Mouse (Mus musculus) c-Kit-positive CD71-positive TER-119-positive erythroid progenitor cells, embryonic 14.5 days (primary cell): ENCODE data around the gene Tmprss11g.

Source experiments
- DNase-seq: peaks from one replicate; pipeline ENCODE4 v3.0.0-alpha.2; 2013; ENCODE audit warnings: low spot score

The Tmprss11g gene

GRCm38 (mm10) chr5:86518500-86518899, at the start of gene Tmprss11g:
TSS of gene Tmprss11g (minus strand) at chr5:86518600.
- DNase-seq: no peak

DNA sequence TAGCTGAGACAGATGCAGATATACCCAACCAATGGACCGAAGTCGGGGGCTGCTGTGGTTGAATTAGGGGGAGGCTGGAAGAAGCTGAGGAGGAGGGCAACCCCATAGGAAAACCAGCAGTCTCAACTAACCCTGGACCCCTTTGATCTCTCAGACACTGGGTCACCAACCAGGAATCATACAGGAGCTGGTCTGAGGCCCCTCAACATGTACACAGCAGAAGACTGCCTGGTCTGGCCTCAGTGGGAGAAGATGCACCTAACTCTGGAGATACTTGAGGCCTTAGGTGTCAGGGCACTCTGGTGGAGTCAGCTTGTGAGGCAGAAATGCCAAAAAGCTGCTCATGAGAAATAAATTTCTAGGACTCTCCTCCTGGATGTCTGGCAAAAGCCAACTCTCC, 28.3 kb upstream of the Tmprss11g start:
- DNase-seq: no peak

DNA sequence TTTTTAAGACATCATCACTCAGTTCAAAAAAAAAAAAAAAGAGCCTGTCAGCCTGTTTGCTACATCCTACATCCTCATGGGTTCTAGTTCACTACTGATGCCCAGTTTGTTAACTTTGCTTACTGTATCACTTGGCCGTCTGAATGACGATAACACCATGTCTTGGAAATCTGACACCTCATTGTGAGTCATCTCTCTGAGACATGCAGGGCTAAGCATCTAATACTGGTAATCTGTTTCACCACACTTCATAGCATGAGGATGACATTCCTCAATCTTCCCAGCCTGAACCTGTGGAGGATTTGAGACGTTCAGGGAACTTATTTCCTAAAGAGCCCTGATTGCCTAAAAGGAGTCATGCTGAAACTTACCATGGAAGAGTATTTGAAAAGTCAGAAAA, 22.2 kb upstream of the Tmprss11g start:
- no peak for DNase-seq

DNA sequence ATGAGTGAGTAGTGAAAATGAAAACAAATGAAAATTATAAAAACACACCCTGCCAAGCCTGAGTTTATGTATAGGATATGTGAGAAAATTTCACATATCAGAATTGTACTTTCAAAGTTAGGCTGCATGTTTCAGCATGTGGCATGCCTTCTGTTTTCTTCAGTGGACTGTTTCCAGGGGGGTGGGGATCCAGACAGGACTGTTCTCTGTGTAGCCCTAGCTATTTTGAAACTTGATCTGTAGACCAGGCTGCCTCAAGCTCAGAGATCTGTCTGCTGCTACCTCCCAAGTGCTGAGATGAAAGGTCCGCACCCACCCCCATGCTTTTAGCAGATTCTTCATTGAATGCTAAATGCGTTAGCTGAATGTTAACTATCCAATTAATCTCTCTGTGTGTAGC, 10.3 kb upstream of the Tmprss11g start:
- DNase-seq: no peak

- no peak for DNase-seq
Observed at GRCm38 (mm10) chr5:86511538-86511937, 6.9 kb downstream of the Tmprss11g start.

- no peak for DNase-seq
Observed at GRCm38 (mm10) chr5:86493453-86493852, 24.9 kb downstream of the Tmprss11g start.

GRCm38 (mm10) chr5:86482562-86482961, 35.8 kb downstream of the Tmprss11g start:
- no peak for DNase-seq

- no peak for DNase-seq
Observed at GRCm38 (mm10) chr5:86482031-86482430, 36.4 kb downstream of the Tmprss11g start.

- no peak for DNase-seq
Observed at GRCm38 (mm10) chr5:86473859-86474258, 44.5 kb downstream of the Tmprss11g start.

- DNase-seq: no peak
Observed at GRCm38 (mm10) chr5:86468890-86469289, 49.5 kb downstream of the Tmprss11g start, which contains the start of gene Tmprss11a. TSS of gene Tmprss11a (minus strand) at chr5:86468990.

- DNase-seq: no peak
Observed at GRCm38 (mm10) chr5:86439306-86439705, 79.1 kb downstream of the Tmprss11g start.

DNA sequence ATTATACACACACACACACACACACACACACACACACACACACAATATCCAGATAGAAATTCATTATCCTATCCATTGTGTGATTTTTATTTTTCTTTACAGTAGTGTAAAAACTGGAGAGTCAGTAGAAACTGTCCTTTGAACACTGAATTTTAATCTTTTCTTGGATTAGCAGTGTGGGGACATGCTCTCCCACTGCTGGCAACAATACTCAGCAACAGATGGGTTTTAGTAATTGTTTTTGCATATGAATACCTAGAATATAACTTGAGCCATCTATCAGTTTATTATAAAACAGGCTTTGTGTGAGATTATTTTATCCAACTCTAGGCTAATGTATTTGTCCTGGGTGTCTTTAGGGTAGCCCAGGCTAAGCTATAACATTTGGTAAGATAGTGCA, 79.9 kb downstream of the Tmprss11g start:
- no peak for DNase-seq
